Mouse (Mus musculus): ENCODE results near the gene Sorcs1. TPM values are rescaled to one million over a fixed set of nuclear protein-coding genes. Genes with fewer than 3 reads are reported as not detected.

The Sorcs1 gene
- polyA plus RNA-seq, 1 experiment from 2014 or later, result 5.6 TPM

DNA sequence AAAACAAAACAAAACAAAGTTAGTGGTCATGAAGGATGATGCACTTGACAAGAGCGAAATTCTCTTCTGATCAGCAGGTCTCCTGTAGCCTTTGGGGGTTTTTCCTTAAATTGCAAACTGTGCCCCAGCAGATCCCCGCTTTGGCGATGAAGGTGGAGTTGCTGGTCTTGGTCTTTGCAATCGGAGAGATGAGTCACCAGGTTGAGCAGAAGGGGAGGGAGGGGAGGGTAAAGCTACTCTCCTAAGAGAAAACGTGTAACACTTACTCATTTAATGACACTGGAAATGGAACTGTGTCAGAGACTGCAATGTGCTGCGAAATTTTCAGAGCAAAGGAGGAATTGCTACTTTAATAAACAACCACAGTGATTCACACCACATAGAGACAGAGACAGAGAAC, 527.3 kb downstream of the Sorcs1 start:
- 75% methylated on average over 6 of the region's 6 CpGs for WGBS
- no peak overlapping the region for H3K4me3 ChIP-seq
- no peak for DNase-seq (ENCODE audit: low spot score)
- no peaks in the 10 kb centered on the region for H3K9me3 ChIP-seq
- no peaks in the 10 kb centered on the region for H3K36me3 ChIP-seq
- H3K27ac ChIP-seq, result no peak overlapping the region
- H3K27me3 ChIP-seq (ENCODE audit: insufficient read depth, poor library complexity, severe bottlenecking), result no peaks in the 10 kb centered on the region
- 0 out of 2 replicates have a peak, but pooled peaks cover 6% of the 10 kb centered on the region for H3K4me1 ChIP-seq (replicated peaks)

DNA sequence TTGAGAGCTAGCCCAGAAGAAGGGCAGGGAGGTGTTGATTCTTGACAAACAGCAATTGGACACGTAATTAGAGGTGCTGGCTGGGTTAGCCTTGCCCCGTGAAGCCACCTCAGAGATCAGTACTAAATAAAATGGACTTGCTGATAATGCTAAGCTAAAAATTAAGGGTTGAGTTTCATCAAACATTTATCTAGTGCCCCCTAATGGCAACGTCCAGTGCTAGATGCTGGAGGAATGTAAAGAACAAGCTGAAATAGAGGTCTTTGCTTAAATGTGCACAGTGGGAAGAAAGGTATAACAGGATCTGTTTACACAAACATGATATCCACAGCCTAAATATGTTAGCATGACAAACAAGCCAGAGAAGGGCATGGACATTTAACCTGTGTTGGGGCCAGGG, 532.5 kb downstream of the Sorcs1 start:
- H3K4me1 ChIP-seq (replicated peaks), result 0 out of 2 replicates have a peak, but pooled peaks cover 6% of the 10 kb centered on the region
- H3K27me3 ChIP-seq (ENCODE audit: insufficient read depth, poor library complexity, severe bottlenecking), result no peaks in the 10 kb centered on the region
- no peak overlapping the region for H3K27ac ChIP-seq
- no peak overlapping the region for H3K4me3 ChIP-seq
- DNase-seq (ENCODE audit: low spot score), result no peak
- WGBS, result 37% methylated on average over 3 of the region's 3 CpGs
- H3K36me3 ChIP-seq, result no peaks in the 10 kb centered on the region
- H3K9me3 ChIP-seq, result no peaks in the 10 kb centered on the region

DNA sequence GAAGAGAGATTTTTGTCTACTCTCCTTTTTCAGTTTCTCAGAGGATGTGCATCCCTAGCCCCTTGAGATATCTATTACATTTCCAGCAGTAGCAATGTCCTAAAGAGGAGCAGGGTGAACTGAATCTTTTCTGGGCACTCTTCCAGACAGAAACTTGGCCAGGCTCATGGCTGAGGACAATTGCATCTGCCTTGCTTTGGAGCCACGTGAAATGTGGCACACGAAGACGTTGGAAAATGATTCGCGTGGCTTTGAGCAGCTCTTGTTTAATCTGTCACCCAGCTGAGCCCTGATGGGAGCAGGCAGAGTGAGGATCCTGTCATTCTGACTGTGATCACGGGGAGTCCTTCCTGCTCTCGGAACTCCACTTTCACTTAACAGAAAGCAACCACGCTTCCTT, 536.6 kb downstream of the Sorcs1 start:
- WGBS, result 80% methylated on average over 8 of the region's 8 CpGs
- DNase-seq (ENCODE audit: low spot score), result no peak
- Histone ChIP-seq H3K27me3 (ENCODE audit: insufficient read depth, poor library complexity, severe bottlenecking) (no peaks in the 10 kb centered on the region), H3K4me1 (replicated peaks) (0 out of 2 replicates have a peak, but pooled peaks cover 6% of the 10 kb centered on the region), H3K4me3 (no peak overlapping the region), H3K27ac (no peak overlapping the region), H3K36me3 (no peaks in the 10 kb centered on the region), H3K9me3 (no peaks in the 10 kb centered on the region)

DNA sequence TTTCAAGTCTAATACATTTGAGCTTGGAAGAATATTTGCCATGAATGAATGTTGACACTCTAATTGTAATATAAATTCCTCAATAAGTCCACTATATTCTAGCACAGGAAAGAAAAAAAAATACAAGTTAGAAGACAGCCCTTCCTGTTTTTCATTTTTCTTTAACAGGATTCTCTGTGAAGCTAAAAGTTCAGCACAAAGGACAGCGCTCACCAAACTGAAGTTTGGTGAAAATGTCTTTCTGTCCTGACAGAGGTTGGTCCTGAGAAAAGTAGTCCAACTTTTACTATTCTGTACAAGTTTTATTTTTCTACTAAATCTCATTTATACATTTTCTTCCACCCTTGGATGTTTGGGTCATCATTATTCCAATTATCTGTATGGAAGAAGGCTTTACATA, 543.8 kb downstream of the Sorcs1 start:
- Histone ChIP-seq H3K4me1 (replicated peaks) (no peaks in the 10 kb centered on the region), H3K9me3 (no peaks in the 10 kb centered on the region), H3K4me3 (no peak overlapping the region), H3K36me3 (no peaks in the 10 kb centered on the region), H3K27ac (no peak overlapping the region), H3K27me3 (ENCODE audit: insufficient read depth, poor library complexity, severe bottlenecking) (no peaks in the 10 kb centered on the region)
- DNase-seq (ENCODE audit: low spot score), result no peak
- WGBS, result 86% methylated on average over 1 of the region's 1 CpGs

DNA sequence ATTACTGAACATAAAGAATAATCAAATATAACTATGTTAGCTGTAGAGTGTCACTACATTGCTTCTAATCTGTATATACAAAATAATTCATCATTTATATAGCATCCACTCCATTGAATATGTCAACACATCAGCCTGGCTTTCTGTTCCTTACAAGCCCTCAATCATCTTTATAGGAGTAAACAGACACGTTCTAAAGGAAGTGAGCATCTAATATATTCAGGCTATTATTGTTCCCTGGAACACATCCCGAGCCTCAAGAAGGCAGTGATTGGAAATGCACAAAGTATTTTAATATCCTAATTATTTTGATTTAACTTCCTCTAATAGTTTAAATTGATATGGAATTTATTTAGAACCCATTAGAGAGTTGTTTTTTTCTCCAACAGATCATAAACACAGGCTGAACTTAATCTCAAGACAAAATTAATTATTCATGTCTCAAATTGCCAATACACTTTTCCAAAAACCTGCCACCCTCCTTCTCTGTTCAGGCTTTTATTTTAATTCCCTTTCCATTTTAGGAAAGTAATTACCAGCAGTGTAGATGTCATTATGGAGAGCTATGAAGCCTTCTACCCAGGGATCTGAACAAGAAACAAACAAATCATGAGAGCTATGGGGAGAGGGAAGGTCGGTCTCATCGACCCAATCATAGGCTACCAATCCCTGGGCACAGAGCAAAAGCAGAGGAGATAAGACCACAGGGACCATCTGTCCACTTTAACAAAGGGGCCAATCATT, 572.4 kb downstream of the Sorcs1 start:
- Histone ChIP-seq H3K27me3 (ENCODE audit: insufficient read depth, poor library complexity, severe bottlenecking) (no peaks in the 10 kb centered on the region), H3K36me3 (no peaks in the 10 kb centered on the region), H3K4me1 (replicated peaks) (no peaks in the 10 kb centered on the region), H3K27ac (no peak overlapping the region), H3K9me3 (no peaks in the 10 kb centered on the region), H3K4me3 (no peak overlapping the region)
- 76% methylated on average over 4 of the region's 4 CpGs for WGBS
- DNase-seq (ENCODE audit: low spot score), result no peak

Data from hindbrain, embryonic 10.5 days (tissue).